Mouse (Mus musculus): ENCODE measurements around the gene Mlkl. TPM values are rescaled to one million over a fixed set of nuclear protein-coding genes. Genes with fewer than 3 reads are reported as not detected.
A peak's percentile ranks its signal among the peaks of the same experiment; 100 is the strongest.

Gene Mlkl
- under 1 TPM; 0.37 to 0.91 TPM for total RNA-seq (2021)
- long read RNA-seq, experiment 1, partial matches to known transcripts = 0 of 1 reads
- long read RNA-seq, experiment 1, other reads (novel, unspliced or antisense) = 0 of 1 reads
- long read RNA-seq, experiment 2 = 0 reads

DNA sequence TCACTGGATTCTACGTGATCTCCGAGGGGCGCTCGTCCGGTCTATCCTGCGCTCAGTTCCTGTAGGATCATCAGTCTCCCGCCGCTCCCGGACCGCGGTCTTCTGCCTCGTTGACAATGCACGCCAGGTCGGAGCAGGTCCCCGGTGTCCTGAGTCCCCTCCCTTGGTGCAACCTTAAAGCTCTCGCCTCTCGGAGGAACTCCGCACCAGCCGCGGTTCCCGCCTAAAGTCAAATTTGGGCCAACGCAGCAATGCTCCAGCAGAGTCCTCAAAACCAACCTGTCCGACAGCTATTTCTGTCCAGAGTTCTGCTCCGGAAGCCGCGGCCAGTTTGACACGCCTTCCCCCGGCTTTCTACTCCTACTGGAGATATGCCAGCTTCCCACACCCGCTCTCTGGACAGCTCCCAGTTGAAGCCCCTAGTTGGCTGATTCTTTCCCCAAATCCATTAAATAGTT lies at the start of gene Mlkl:
TSS of gene Mlkl (minus strand) at position 288 of the 458 bp plus-strand sequence.
- no peak for DNase-seq (ENCODE audit: low spot score in 2 of 2)

DNA sequence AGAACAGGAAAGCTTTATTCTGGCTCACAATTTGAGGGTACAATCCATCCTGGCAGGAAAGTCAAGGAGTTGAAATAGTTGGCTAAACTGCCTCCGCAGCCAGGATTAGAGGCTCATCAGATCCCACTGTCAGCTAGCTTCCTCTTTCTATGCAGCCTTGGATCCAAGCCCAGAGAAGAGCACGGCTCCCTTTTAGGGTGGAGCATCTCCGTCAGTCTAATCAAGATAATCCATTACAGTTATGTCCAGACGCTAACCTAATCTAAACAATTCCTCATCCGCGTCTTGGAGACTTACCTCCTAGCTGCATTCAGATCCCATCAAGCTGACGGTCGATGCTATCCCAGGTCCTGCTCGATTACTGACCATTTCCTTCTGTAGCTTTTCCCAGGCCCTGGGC lies 47.9 kb upstream of the Mlkl start:
- no peak for DNase-seq (ENCODE audit: low spot score in 2 of 2)

DNA sequence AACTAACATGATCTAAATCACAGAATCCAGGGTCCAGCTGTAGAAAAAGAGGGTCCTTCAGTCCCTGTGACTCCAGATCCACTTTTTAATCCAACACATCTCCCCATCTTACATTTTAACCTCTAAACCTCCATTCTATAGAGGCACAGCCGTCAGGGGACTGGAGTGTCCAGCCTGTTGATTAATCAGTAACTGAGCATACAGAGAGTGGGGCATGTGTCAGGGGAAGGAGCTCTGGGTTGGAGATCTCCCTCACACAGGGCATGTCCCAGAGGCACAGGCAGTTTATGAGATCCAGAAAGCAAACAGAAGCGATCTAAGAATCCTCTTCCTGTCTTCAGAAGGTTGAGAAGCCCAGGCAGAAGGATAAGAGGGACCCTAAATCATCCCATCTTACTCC lies 46.7 kb upstream of the Mlkl start:
- no peak for DNase-seq (ENCODE audit: low spot score in 2 of 2)

DNA sequence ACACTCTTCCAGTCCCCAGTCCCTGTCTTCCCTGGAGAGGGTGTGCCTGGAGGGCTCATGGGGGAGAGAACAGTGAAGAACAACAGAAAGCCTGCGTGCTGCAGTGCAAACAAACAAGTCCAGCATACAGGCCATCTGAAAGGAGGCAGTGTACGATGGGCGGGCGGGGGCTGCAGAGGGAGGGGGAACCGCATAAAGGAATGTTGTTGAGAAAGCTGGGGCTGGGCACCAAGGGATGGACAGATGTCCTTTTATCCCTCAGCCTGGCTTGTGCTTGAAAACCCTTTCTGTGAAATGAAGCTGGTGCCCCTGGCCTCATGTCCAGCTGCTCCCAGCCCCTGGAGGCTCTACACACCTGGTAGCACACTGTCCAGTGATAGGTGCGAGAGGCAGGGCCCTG lies 37.2 kb upstream of the Mlkl start:
- DNase-seq (ENCODE audit: low spot score in 2 of 2) = peak in 1 of 2 experiments; percentile 18

DNA sequence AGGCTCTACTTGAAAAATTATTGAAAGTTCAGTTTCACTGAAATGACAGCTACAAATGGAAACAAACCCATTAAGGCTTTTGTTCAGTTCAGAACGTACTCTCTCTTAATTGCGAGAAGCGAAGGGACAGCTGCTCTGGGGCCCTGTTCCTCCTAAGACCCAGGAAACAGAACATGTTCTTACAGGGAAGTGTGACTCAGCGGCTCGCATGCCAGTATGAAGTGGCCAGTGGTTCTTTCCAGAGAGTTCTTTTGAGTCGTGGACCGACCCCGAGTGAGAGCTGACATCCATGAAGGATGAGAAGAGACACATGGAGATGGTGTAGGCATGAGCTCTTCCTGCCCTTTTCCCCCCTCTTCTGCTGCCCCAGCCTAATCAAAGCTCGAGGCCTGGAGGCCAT lies 31.7 kb upstream of the Mlkl start:
- DNase-seq (ENCODE audit: low spot score in 2 of 2) = no peak

DNA sequence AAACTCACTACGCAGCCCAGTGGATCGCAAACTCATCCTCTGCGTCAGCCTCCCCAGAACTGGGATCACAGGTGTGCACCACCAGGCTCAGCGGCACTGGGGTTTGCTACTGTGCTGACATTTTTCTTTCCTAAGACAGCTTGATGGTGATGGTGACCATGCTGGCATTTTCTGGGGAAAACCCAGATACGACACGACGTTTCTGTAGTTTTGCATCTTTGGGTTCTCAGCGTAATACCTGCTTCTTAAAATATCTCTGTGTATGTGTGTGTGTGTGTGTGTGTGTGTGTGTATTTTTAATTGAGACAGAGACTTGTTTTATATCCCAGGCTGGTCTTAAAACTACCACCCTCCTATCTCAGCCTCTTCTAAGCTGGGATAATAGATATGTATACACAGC lies 29.4 kb upstream of the Mlkl start:
- DNase-seq (ENCODE audit: low spot score in 2 of 2) = no peak

DNA sequence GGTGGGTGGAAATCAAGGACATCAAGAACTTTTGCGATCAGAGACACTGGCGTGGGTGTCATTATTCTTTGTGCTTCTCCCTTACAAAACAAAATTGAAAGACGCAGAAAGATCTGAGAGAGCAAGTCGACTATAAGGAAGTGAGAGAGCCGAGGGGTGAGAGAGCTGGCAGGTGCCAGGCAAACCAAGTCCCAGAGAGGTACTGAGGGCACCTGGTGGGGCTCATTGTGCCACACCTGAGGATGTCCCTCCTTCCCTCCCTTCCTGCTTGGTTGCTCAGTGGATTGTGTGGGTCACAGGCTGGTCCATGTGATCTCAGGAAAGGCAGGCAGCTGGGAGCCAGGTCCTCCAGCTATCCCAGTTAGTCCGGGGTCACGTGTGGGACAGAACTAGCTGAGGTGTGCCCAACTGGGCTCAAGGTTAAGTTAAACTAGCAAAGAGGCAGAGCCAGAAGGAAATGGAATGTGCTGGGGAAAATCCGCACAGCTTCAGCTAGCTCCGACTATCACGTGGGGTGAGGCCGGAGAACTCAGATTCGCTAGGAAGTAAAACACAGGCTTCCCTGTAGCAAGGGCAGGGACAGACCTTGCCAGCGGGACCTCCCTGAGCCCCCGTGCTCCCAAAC lies 28.7 kb upstream of the Mlkl start:
- no peak for DNase-seq (ENCODE audit: low spot score in 2 of 2)

DNA sequence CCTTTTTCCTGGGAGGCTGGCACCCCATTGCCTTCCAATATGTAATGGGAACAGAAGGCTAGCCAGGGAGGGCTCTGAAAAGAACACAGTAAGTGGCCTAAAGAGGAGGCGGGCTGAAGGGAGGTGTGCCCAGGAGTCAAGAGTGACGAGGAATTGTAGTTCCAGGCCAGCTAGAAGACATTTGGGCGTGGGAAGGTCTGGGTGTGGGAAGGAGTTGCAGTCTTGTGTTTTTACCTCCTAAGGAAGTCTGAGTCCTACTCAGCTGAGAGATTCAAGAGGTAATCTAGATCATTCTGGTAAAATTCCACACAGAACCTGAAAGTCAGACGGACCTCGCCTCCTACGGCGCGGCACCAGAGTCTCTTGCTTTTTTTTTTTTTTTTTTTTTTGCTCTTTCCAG lies 25.5 kb upstream of the Mlkl start:
- no peak for DNase-seq (ENCODE audit: low spot score in 2 of 2)

DNA sequence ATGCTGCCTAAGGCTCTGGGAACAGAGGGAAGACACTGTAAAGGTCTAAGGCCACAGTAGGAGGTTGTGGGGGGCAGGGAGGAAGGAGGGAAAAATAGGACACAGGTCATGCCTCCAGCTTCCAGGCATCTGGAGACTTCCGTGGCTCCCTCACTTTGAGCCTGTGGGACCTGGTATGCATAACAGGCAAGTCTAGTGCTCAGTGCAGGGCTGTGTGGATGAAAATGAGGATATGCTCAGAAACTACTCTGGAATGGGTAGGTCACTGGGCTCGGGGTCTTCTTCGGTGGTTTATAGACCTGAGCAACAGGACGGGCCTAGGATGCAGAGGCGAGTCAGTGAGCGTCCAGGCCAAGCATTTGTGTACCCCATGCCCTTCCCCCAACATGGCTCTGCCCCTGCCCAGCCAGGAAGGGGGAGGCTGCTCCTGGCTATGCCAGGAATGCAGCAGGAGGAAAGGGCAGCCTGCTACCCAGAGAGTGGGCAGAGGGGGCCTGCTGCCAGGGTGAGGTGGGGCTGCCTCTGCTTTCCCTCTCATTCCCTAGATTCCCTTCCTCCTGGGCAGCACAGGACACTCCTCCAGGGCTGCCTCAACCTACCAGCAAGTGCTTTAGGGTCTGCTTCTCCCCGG lies 22.7 kb upstream of the Mlkl start:
- DNase-seq (ENCODE audit: low spot score in 2 of 2) = no peak

DNA sequence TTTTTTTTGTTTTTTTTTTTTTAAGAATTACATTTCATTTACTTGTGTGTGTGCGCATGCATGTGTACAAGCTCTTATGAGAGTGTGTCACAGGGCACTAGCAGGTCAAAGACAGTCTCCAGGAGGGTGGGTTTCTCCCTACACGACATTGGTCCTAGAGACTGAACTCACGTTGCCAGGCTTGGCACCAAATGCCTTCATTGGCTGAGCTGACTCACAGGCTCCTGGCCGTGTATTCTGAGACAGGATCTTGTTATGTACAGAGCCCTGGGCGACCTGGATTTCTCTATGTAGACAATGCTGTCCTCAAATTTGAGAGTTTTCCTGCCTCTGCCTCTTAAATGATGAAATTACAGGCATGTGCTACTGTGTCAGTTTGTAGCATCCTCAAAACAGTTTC lies 22.0 kb upstream of the Mlkl start:
- no peak for DNase-seq (ENCODE audit: low spot score in 2 of 2)

DNA sequence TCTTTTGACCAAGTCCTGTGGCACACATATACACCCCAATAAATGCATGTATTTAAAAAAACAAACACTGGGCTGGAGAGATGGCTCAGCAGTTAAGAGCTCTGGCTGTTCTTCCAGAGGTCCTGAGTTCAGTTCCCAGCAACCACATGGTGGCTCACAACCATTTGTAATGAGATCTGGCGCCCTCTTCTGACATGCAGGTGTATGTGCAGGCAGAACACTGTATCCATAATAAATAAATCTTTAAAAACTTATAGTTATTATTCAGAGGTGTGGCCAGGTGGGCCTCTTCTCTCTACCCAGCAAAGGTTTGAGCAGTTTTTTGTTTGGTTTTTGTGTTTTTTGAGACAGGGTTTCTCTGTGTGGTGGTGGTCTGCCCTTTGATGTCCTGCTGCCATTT lies 20.9 kb upstream of the Mlkl start:
- no peak for DNase-seq (ENCODE audit: low spot score in 2 of 2)

DNA sequence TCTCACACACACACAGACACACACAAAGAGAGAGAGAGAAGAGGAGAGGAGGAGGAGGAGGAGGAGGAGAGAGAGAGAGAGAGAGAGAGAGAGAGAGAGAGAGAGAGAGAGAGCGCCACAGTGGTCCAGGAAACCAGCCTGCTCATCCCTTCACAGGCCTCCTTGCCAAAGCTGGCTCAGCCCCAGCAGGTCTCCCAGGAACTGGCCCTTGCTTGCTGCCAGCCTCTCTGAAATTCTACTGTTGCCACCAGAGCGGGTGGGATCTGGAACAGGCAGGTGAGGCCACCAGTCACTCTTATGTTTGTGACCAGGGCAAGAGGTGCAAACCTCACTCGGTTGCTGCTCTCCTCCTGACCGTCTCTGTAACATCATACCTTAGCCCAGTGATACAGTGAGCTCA lies 19.5 kb upstream of the Mlkl start:
- no peak for DNase-seq (ENCODE audit: low spot score in 2 of 2)

DNA sequence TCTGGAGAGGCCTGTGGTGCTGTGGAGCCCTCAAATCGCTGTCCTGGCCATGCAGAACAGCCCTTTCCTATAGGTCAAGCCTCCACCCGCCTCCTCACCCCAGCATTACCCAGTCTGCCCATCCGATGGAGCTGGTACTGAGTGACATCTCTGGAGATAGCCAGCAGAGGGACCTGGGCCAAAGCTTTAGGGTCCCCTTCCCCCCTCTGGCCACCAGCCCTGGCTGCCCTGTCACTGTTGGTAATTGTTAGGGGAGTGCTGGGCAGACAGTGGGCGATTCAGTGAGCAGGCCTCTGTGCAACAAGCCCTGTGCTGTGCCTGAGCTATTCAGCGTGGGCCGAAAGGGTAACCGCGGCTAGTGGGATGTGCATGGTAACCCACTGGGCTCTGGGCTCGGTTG lies 15.5 kb upstream of the Mlkl start:
- peak; percentile 21 to 52 for DNase-seq (ENCODE audit: low spot score in 2 of 2)

DNA sequence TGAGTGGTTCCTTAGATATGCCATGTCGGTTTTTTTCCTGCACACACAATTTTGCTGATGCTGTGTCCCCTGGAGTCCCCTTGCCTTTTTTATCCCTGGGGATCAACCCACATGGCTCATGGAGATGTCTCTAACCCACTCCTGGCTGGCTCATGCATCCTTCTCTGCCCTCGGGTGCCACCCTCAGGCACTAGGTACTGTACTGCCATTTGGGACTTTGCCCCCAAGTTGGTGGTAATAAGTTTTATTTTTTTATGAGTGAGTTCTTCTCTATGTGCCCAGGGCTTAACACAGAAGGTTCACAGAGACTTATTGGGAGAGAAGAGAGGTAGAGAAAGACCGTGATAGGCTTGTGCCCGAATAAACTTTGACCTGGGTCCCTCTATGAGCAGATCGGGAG lies 14.3 kb upstream of the Mlkl start:
- DNase-seq (ENCODE audit: low spot score in 2 of 2) = no peak

DNA sequence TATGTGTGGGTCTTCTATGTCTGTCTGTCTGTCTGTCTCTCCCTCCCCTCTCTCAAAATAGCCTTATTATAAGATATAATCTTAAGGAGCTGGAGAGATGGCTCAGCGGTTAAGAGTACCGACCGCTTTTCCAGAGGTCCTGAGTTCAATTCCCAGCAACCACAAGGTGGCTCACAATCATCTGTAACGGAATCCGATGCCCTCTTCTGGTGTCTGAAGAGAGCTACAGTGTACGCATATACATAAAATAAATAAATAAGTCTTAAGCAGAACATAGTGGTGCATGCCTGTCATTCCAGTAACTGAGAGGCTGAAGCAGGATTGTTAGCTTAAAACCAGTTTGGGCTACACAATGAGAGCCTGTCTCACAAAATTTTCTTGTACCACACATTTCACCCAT lies 12.6 kb upstream of the Mlkl start:
- DNase-seq (ENCODE audit: low spot score in 2 of 2) = no peak

DNA sequence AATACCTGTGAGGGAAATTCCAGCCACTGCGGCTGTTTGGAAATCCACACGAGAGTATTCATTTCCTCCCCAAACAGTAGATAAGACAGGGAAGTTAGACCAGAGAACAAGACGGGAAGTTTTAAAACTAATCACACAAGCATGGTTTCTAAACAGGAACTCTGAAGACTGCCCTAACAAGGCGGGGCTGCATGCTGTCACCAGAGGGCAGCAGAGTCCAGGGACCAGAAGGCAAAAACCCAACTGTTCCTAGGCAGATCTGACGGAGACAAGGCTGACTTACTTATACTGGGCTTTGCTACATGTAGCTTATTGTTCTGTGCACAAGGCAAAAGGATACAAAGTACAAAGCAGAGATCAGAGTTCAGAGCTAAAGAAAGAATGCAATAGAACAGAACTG lies 5.2 kb upstream of the Mlkl start:
- peak; percentile 68 to 79 for DNase-seq (ENCODE audit: low spot score in 2 of 2)

DNA sequence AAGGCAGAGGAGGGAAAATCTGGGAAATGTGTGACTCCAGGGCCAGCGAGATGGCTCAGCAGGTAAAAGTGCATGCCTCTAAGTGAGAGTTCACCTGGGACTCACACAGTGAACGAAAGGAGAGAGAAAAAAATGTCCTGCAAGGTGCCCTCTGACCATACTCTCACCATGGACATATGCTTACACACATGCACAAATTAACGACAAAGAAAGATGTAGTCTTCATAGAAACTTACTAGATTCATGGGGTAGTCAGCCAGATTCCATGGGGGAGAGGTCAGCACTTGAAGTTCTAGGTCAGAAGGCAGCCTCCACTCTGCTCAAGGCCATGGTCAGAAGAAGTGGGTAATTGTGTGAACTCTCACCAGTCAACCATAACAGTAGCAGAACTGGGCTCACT lies 2.2 kb upstream of the Mlkl start:
- DNase-seq (ENCODE audit: low spot score in 2 of 2) = no peak

DNA sequence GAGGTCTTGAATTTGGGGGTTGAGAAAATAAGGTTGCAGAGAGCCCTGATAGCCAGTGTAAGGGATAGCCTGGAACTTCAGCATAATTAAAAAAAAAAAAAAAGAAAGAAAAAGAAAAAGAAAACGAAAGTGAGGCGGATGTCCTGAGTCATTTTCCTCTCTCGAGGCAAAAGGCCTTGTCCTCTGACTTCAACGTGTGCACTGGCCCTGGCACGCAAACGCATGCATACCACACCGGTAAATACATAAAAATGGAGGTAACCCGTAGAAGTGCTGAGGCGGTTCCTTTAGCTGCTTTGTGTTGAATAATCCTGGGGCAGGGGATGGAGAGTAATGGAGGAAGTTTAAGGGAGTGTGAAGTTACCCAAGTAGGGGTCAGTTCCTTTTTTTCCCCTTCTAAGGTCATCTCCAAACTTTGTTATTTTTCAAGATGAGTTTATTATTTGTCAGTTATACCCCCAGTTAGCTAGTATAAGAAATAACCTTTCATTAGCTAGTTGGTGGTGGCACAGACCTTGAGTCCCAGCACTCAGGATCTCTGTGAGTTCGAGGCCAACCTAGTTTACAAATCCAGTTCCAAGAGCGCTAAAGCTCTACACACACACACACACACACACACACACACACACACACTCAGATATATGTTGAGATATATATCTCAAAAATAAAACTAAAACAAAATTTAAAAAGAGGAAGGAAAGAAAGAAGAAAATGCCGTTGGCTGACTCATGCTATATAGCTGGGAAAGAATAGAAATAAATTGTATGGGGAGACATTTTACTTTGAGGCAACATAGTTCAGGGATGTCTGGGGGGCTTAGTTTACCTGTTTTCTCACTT lies 612 bp upstream of the Mlkl start:
- DNase-seq (ENCODE audit: low spot score in 2 of 2) = no peak

DNA sequence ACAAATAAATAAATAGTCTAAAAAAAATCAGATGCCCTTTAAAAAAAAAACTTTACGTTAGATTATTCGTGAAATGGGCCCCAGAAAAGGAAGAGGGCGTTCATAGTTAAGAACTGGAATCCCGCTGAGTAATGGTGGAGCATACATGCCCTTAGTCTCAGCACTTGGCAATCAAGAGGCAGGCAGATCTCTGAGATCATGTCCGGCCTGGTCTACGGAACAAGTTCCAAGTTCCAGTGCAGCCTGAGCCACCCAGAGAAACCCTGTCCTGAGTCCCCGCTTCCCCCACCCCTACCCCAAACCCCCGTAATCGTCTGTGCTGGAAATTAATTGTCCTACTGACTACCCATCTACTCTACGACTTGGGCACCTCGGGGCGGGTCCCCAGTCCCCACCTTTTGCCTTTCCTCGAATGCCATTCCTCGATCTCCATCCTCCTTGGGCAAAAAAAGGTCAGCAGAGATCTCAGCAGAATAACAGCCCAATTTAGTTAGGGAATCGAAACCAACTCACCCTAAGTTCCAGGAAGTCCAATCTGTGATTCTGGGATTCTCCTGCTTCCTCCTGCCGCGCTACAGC lies 577 bp downstream of the Mlkl start:
- no peak for DNase-seq (ENCODE audit: low spot score in 2 of 2)

DNA sequence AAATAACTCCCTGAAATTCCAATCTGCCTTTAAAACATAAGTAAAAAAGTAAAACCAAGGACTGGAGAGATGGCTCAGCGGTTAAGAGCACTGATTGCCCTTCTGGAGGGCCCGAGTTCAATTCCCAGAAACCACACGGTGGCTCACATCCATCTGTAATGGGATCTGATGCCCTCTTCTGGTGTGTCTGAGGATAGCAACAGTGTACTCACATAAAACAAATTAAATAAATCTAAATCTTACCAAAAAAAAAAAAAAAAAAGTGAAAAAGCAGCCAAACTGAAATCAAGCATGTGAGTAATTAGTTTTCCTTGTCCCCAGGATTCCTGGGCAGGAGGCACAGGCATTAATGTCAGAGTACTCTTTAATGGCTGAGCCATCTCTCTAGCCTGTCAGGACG lies 1.3 kb downstream of the Mlkl start:
- no peak for DNase-seq (ENCODE audit: low spot score in 2 of 2)

DNA sequence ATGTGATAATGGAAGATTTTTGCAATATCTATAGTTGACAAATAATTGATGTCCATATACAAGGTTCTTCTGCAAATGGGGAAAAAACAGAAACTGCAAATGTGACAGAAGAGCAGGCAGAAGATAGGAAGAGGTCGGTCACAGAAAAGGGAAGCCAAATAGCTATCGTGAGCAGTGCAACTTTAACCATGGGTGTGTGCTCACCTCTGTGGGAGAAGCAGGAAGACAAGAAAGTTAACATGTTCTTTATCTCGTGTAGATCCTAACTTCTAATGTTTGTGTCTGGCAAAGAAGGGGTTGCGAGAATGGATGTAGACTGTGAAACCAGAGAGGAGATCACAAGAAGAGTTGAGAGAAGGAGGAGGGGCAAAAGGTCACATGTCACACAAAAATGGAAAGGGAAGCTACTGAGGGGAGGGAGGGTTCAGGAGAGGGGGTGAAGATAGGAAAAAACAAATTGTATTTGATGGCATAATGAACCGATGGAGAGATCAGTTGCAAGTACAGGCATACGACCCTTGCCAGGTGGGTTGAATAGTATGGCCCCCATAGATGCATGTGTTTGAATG lies 12.7 kb downstream of the Mlkl start:
- DNase-seq (ENCODE audit: low spot score in 2 of 2) = no peak

All from layer of hippocampus, postnatal 14 days (tissue).